Mouse (Mus musculus) kidney, embryonic 14.5 days (tissue): ENCODE measurements around the gene Map1s. TPM values are rescaled to one million over a fixed set of nuclear protein-coding genes. Genes with fewer than 3 reads are reported as not detected.
A peak's percentile ranks its signal among the peaks of the same experiment; 100 is the strongest.

ENCODE experiments used
- ATAC-seq: fragments of 200-750 bp; cut with Nextera tagmentation; 2 replicates; pipeline ENCODE4 v1.8.0; 2017; ENCODE audit warnings: moderate number of reproducible peaks, mild to moderate bottlenecking, moderate TSS enrichment, moderate library complexity; ENCODE audit not compliant: low FRiP score, low TSS enrichment
- H3K27ac ChIP-seq: fragments of 300-500 bp; sonication (generic); 2 replicates; pipeline ENCODE4 v1.5.1; 2014; ENCODE audit warnings: low read depth, mild to moderate bottlenecking, low read length, moderate library complexity, mixed read lengths
- H3K27me3 ChIP-seq: fragments of 300-500 bp; sonication (generic); 2 replicates; pipeline ENCODE4 v1.6.1; 2014; ENCODE audit warnings: mild to moderate bottlenecking, low read length; ENCODE audit not compliant: control insufficient read depth, insufficient read depth
- H3K36me3 ChIP-seq: fragments of 300-500 bp; sonication (generic); 2 replicates; pipeline ENCODE4 v1.6.1; 2014; ENCODE audit warnings: low read length, mixed read lengths; ENCODE audit not compliant: control insufficient read depth, insufficient read depth
- H3K4me1 ChIP-seq: fragments of 300-500 bp; sonication (generic); 2 replicates; pipeline ENCODE4 v1.6.1; 2014; ENCODE audit warnings: low read length, mixed read lengths; ENCODE audit not compliant: control insufficient read depth, insufficient read depth
- H3K4me2 ChIP-seq: fragments of 300-500 bp; sonication (generic); replicated peaks from 2 replicates; pipeline ENCODE4 v1.6.1; 2014; ENCODE audit warnings: low read depth, mild to moderate bottlenecking, low read length
- H3K4me3 ChIP-seq: fragments of 300-500 bp; sonication (generic); 2 replicates; pipeline ENCODE4 v1.5.1; 2014; ENCODE audit warnings: mild to moderate bottlenecking, low read length
- H3K9ac ChIP-seq: fragments of 300-500 bp; sonication (generic); 2 replicates; pipeline ENCODE4 v1.6.1; 2014; ENCODE audit warnings: low read depth, mild to moderate bottlenecking, low read length, moderate library complexity
- H3K9me3 ChIP-seq: fragments of 300-500 bp; sonication (generic); 2 replicates; pipeline ENCODE4 v1.6.1; 2016; ENCODE audit warnings: low read length; ENCODE audit not compliant: control insufficient read depth
- WGBS: fragments of 180-500 bp; shearing (Covaris S2); extraction: QIAGEN DNeasy Blood & Tissue Kit; methylation state at CpG from one replicate; pipeline ENCODE4 v1.1.7; 2014; 5-methylcytosine and 5-hydroxymethylcytosine counted together
- polyA plus RNA-seq: library from polyadenylated mRNA; unstranded; fragments of >200 nt; fragmentation: Nextera tagmentation; extraction: Ambion mirVana; gene quantifications from 2 replicates; pipeline ENCODE4 v1.2.1, GENCODE M21; 2014

Gene Map1s
- polyA plus RNA-seq, 1 experiment from 2014 or later = 43.4 TPM

DNA sequence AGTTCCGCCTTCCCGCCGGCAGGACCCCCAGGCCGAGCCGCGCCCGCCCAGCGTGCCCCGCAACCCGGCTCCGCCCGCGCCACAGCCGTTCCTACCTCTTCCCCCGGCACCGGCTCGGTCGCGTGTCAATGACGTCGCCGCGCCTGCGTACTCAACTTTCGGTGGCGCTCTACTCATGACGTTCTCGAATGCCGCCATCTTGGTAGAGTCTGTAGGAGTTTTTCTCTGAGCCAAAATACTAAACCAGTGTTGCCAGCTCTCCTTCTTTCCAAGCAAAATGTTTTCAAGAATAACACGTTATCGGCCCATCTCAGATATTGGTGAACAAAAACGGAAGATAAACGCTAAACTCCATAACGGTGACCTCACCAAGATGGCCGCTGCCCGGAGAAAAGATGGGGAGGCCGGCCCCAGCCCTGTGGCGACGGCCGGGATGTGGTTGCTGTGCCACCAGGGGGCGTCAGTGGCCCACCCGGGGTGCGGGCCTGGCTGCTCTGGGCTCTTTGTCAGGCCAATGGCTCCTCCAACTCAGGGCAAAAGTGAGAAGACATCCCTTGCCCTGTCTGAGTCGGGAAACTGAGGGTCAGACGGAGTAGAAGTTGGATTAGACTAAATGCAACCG, 32.3 kb upstream of the Map1s start, which contains the start of gene Ccdc124:
Gene Ccdc124, minus strand, starts transcription at position 572 of the 622 bp plus-strand sequence.
- WGBS = under 1% methylated on average over 46 of the region's 46 CpGs
- Histone ChIP-seq H3K27me3 (no peaks in the 10 kb centered on the region), H3K4me1 (peaks cover 8% of the 10 kb centered on the region), H3K9ac (peak within 1 kb of the TSS; percentile 78), H3K4me3 (peak within 1 kb of the TSS; percentile 81), H3K9me3 (no peaks in the 10 kb centered on the region), H3K36me3 (no peaks in the 10 kb centered on the region), H3K27ac (peak within 1 kb of the TSS; percentile 70), H3K4me2 (peak within 1 kb of the TSS; percentile 83)
- peak; percentile 88 for ATAC-seq

DNA sequence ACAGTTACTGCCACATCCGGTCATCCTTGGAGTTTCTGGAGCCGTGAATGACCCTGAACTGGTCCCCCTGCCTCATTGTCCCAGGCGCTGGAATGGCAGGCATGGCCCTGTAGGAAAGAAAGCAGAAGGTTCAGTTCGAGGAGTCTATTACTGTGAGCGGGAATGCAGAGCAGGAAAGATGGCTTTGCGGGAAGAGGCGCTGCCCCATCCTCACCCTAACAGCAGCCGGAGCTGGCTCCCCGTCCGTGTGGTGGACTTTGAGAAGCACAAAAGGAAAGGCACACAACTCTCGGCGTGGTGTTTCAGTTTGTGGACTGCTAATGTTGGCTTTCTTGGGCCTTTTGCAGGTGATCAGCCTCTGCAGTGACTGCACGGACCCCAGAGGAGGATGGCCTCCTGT, 31.3 kb upstream of the Map1s start:
- no peak overlapping the region for H3K9ac ChIP-seq
- H3K27ac ChIP-seq = no peak overlapping the region
- H3K4me3 ChIP-seq = no peak overlapping the region
- ATAC-seq = no peak
- H3K4me2 ChIP-seq = no peak overlapping the region
- H3K36me3 ChIP-seq = no peaks in the 10 kb centered on the region
- WGBS = 92% methylated on average over 13 of the region's 13 CpGs
- 0 out of 2 replicates have a peak, but pooled peaks cover 5% of the 10 kb centered on the region for H3K4me1 ChIP-seq
- no peaks in the 10 kb centered on the region for H3K9me3 ChIP-seq
- no peaks in the 10 kb centered on the region for H3K27me3 ChIP-seq

DNA sequence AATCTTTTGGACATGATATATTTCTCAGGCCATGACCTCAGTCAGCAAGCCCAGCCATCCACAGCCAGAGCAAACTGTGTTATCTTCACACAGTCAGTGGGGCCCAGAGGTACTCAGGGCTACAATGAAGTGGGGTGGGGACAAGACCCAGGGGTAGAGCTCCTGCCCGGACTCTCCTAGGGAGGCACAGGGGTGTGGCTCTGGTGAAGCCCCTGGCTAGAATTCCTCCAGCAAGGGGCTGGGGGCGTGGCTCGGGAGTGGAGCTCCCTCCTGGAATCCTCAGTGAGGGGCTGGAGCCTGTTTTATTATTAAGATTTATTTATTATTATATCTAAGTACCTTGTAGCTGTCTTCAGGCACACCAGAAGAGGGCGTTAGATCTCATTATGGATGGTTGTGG, 29.4 kb upstream of the Map1s start:
- 50% methylated on average over 4 of the region's 4 CpGs for WGBS
- Histone ChIP-seq H3K9ac (no peak overlapping the region), H3K4me2 (no peak overlapping the region), H3K27me3 (no peaks in the 10 kb centered on the region), H3K4me3 (no peak overlapping the region), H3K9me3 (no peaks in the 10 kb centered on the region), H3K27ac (no peak overlapping the region), H3K4me1 (peaks cover 11% of the 10 kb centered on the region), H3K36me3 (no peaks in the 10 kb centered on the region)
- no peak for ATAC-seq

DNA sequence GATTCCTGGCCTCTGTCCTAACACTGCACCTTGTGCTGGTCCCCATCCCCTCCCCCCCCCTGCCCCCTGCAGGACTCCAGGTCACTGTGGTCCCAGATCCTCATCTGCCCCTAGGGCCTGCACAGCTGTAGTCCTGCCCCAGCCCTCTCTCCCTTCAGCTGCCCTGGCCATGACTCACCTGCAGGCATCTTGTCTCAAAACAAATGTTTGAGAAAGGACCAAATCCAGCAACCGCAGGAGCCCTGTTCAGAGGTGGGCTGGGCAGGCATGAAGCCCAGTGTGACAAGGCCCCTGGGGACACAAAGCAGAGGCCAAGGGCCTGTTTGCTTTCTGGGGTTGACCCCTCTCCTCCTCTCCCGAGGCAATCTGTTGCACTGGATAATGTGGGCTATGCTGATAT, 27.6 kb upstream of the Map1s start:
- Histone ChIP-seq H3K36me3 (no peaks in the 10 kb centered on the region), H3K4me1 (peaks cover 7% of the 10 kb centered on the region), H3K27me3 (no peaks in the 10 kb centered on the region), H3K4me3 (no peak overlapping the region), H3K9ac (no peak overlapping the region), H3K9me3 (no peaks in the 10 kb centered on the region), H3K4me2 (no peak overlapping the region), H3K27ac (no peak overlapping the region)
- 61% methylated on average over 2 of the region's 2 CpGs for WGBS
- no peak for ATAC-seq

DNA sequence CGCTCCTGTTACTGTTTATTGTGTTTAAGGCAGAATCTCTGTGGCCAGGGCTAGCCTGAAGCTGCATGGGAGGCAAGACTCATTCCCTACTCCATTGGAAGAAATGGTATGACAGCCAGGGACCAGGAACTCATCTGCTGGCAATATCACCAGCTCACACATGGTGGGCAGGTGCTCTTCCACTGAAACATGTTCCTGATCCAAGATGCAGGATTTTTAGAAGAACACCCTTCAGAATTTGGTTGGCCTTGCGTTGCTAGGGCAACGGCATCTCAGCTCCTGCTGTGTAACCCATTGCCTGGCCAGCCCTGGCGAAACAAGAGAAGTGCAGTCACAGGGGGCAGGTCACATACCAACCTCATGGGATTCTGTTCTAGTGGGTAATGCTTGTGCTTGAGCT, 26.2 kb upstream of the Map1s start:
- Histone ChIP-seq H3K4me2 (no peak overlapping the region), H3K4me3 (no peak overlapping the region), H3K27me3 (no peaks in the 10 kb centered on the region), H3K4me1 (peaks cover 7% of the 10 kb centered on the region), H3K9me3 (no peaks in the 10 kb centered on the region), H3K36me3 (no peaks in the 10 kb centered on the region), H3K9ac (no peak overlapping the region), H3K27ac (no peak overlapping the region)
- WGBS = 61% methylated on average over 4 of the region's 4 CpGs
- ATAC-seq = no peak

DNA sequence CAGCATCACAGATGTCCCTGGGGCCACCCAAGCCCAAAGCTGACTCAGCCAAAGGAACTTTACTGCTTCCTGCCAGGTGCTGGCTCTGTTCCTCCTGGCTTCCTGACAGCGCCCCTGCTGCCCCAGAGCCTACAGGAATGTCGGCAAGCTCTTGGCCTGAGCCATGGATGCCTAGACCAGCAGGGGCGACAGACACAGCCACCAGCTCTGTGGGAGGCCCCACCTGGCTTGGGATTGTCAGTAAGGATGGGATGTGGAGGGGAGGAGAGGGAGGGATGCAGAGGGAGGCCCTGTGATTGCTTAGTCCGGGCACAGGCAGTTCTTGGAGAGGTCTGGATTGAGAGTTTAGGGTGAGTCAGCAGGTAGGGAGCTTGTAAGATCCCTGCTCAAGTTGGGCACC, 25.6 kb upstream of the Map1s start:
- Histone ChIP-seq H3K4me3 (no peak overlapping the region), H3K4me1 (peaks cover 7% of the 10 kb centered on the region), H3K27me3 (no peaks in the 10 kb centered on the region), H3K27ac (no peak overlapping the region), H3K9me3 (no peaks in the 10 kb centered on the region), H3K9ac (no peak overlapping the region), H3K4me2 (no peak overlapping the region), H3K36me3 (no peaks in the 10 kb centered on the region)
- 7% methylated on average over 4 of the region's 4 CpGs for WGBS
- ATAC-seq = no peak

DNA sequence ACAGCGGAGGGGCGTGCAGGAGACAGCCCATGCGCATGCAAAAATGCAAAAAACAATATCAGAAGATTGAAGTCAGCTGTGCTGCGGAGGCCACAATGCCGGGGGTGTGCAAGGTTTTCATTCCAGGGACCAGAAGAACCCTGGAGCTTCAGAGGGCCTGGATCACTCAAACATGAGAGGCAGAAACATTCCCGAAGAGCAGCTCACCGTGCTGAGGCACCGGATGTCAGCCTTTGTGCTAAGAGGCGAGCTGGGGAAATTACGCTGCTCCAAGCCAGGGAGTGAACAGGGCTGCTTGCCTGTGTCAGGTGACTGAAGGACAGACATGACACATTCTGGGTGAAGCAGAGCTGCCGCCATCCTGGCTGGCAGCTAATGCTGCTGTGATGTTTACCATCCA, 25.2 kb upstream of the Map1s start:
- Histone ChIP-seq H3K4me1 (peaks cover 7% of the 10 kb centered on the region), H3K27ac (no peak overlapping the region), H3K4me3 (no peak overlapping the region), H3K4me2 (no peak overlapping the region), H3K9ac (no peak overlapping the region), H3K9me3 (no peaks in the 10 kb centered on the region), H3K27me3 (no peaks in the 10 kb centered on the region), H3K36me3 (no peaks in the 10 kb centered on the region)
- ATAC-seq = no peak
- WGBS = 25% methylated on average over 11 of the region's 11 CpGs

DNA sequence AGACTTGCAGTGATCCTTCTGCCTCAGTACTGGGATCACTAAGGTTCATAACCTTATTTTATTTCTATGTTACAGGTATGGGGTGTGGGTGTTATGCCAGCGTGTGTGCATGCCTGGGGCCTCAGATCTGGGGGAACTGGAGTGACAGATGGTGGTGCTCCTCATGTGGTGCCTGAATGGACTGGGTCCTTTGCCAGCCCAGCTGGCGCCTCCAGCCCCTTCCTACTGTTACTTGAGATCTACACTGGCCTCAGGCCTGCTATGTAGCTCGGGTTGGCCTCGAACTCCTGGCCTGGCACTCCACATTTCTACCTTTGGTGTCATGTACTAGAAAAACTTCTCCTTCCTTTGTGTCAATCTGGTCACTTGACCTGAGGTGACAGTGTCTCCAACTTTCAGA, 21.5 kb upstream of the Map1s start:
- Histone ChIP-seq H3K4me1 (peaks cover 7% of the 10 kb centered on the region), H3K9ac (no peak overlapping the region), H3K27ac (no peak overlapping the region), H3K9me3 (no peaks in the 10 kb centered on the region), H3K27me3 (no peaks in the 10 kb centered on the region), H3K4me2 (no peak overlapping the region), H3K4me3 (no peak overlapping the region), H3K36me3 (no peaks in the 10 kb centered on the region)
- WGBS = 84% methylated on average over 4 of the region's 4 CpGs
- no peak for ATAC-seq

DNA sequence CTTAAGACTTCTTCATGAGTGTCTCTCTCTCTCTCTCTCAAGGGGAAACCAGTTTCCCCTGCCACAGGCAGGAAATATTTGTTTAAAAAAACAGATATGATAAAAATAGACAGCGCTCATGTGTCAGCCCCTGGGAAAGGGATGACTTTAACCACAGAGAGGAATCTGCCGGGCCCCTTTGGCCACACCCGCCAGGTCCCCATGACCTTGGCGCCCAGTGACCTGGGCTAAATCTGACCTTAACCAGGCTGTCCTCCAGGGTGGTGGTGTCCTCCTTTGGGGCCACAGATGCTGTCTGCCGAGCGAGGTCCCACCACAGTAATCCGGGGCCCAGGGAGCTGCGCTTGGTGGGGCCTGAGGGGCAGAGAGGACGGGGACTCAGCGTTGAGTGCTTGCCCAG, 21.0 kb upstream of the Map1s start:
- Histone ChIP-seq H3K27me3 (no peaks in the 10 kb centered on the region), H3K9ac (no peak overlapping the region), H3K4me3 (no peak overlapping the region), H3K27ac (no peak overlapping the region), H3K9me3 (no peaks in the 10 kb centered on the region), H3K4me1 (peaks cover 7% of the 10 kb centered on the region), H3K4me2 (no peak overlapping the region), H3K36me3 (no peaks in the 10 kb centered on the region)
- no peak for ATAC-seq
- 92% methylated on average over 10 of the region's 10 CpGs for WGBS
